Mouse (Mus musculus): ENCODE measurements around the gene Hs2st1. TPM values are rescaled to one million over a fixed set of nuclear protein-coding genes. Genes with fewer than 3 reads are reported as not detected.
"Not testable (repeated sequence)": the region's sequence is repeated elsewhere in the genome, so short reads cannot be mapped to it uniquely, and the experiment has no call there.

Hs2st1 gene
- polyA plus RNA-seq, 1 experiment from 2014 or later = 7.2 TPM

DNA sequence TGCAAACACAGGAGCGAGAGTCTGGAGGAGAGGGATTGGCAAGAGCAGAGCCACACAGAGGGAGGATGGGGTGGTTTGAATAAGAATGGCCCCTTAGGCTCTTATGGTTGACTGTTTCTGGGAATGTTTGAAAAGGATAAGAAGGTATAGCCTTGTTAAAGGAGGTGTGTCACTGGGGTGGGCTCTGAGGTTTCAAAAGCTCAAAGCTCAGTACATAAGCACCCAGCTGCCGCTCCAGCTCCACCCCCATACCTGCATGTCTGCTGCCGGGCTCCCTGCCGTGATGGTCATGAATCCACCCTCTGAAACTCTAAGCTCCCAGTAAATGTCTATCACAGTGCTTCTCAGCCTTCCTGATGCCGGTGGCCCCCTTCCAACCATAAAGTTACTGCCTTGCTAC lies 40.8 kb upstream of the Hs2st1 start:
- Histone ChIP-seq H3K9me3 (ENCODE audit: control insufficient read depth, low read length) (no peaks in the 10 kb centered on the region), H3K36me3 (ENCODE audit: control insufficient read depth, insufficient read depth, low read length) (no peaks in the 10 kb centered on the region), H3K27me3 (replicated peaks; ENCODE audit: control insufficient read depth, insufficient read depth, low read length) (no peaks in the 10 kb centered on the region), H3K27ac (ENCODE audit: low read depth, low read length) (peak overlapping the region; percentile 23; the same call in 1 of the 2 replicates), H3K4me3 (ENCODE audit: low read depth, low read length) (no peak overlapping the region), H3K4me2 (no peak overlapping the region), H3K4me1 (replicated peaks; ENCODE audit: control insufficient read depth, insufficient read depth, low read length) (peaks cover 28% of the 10 kb centered on the region), H3K9ac (ENCODE audit: low read depth, low read length) (no peak overlapping the region)
- DNase-seq (ENCODE audit: low spot score) = no peak
- 0 out of 2 replicates have a peak, but pooled peaks have one; percentile 19 for ATAC-seq (replicated peaks; ENCODE audit: low FRiP score)
- WGBS = 62% methylated on average over 5 of the region's 5 CpGs

DNA sequence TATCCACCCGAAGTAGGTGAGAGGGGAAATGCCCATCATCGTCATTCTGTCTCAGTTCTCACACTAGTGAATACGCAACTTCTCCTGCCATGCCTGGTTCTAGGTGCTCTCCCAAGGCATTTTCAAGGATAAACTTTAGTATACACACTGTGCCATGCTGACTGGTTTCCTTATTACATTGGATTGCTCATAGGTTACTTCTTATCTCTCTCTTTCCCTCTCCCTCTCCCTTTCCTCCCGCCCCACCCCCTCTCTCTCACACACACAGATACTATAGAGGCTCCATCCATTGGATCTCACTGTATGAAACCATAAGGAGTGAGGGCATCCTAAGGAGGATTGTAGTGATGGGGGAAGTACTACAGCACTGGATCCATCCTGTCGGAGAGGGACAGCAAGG lies 38.1 kb upstream of the Hs2st1 start:
- no peak for ATAC-seq (replicated peaks; ENCODE audit: low FRiP score)
- Histone ChIP-seq H3K4me2 (no peak overlapping the region), H3K27ac (ENCODE audit: low read depth, low read length) (no peak overlapping the region), H3K27me3 (replicated peaks; ENCODE audit: control insufficient read depth, insufficient read depth, low read length) (no peaks in the 10 kb centered on the region), H3K9me3 (ENCODE audit: control insufficient read depth, low read length) (no peaks in the 10 kb centered on the region), H3K4me1 (replicated peaks; ENCODE audit: control insufficient read depth, insufficient read depth, low read length) (peaks cover 28% of the 10 kb centered on the region), H3K36me3 (ENCODE audit: control insufficient read depth, insufficient read depth, low read length) (no peaks in the 10 kb centered on the region), H3K4me3 (ENCODE audit: low read depth, low read length) (no peak overlapping the region), H3K9ac (ENCODE audit: low read depth, low read length) (no peak overlapping the region)
- WGBS = 84% methylated on average over 5 of the region's 5 CpGs
- no peak for DNase-seq (ENCODE audit: low spot score)

GRCm38 (mm10) chr3:144606449-144606848 lies 36.5 kb upstream of the Hs2st1 start:
- DNase-seq (ENCODE audit: low spot score) = no peak
- WGBS = 58% methylated on average over 4 of the region's 4 CpGs

GRCm38 (mm10) chr3:144605811-144606210 lies 35.8 kb upstream of the Hs2st1 start:
- DNase-seq (ENCODE audit: low spot score); H3K27me3 ChIP-seq (replicated peaks; ENCODE audit: control insufficient read depth, insufficient read depth, low read length); ATAC-seq (replicated peaks; ENCODE audit: low FRiP score); H3K4me3 ChIP-seq (ENCODE audit: low read depth, low read length); H3K36me3 ChIP-seq (ENCODE audit: control insufficient read depth, insufficient read depth, low read length); H3K9me3 ChIP-seq (ENCODE audit: control insufficient read depth, low read length); H3K9ac ChIP-seq (ENCODE audit: low read depth, low read length); H3K27ac ChIP-seq (ENCODE audit: low read depth, low read length); H3K4me2 ChIP-seq: not testable (repeated sequence)
- peaks cover 12% of the 10 kb centered on the region; the same call in 1 of the 2 replicates for H3K4me1 ChIP-seq (replicated peaks; ENCODE audit: control insufficient read depth, insufficient read depth, low read length)
- 66% methylated on average over 7 of the region's 7 CpGs for WGBS

More at GRCm38 (mm10) chr3:144606449-144606848, 36.5 kb upstream of the Hs2st1 start:
- H3K36me3 ChIP-seq (ENCODE audit: control insufficient read depth, insufficient read depth, low read length) = no peaks in the 10 kb centered on the region
- no peak for ATAC-seq (replicated peaks; ENCODE audit: low FRiP score)
- no peak overlapping the region for H3K27ac ChIP-seq (ENCODE audit: low read depth, low read length)
- peaks cover 15% of the 10 kb centered on the region; the same call in 1 of the 2 replicates for H3K4me1 ChIP-seq (replicated peaks; ENCODE audit: control insufficient read depth, insufficient read depth, low read length)
- no peaks in the 10 kb centered on the region for H3K9me3 ChIP-seq (ENCODE audit: control insufficient read depth, low read length)
- no peaks in the 10 kb centered on the region for H3K27me3 ChIP-seq (replicated peaks; ENCODE audit: control insufficient read depth, insufficient read depth, low read length)
- no peak overlapping the region for H3K4me3 ChIP-seq (ENCODE audit: low read depth, low read length)
- no peak overlapping the region for H3K9ac ChIP-seq (ENCODE audit: low read depth, low read length)
- no peak overlapping the region for H3K4me2 ChIP-seq

DNA sequence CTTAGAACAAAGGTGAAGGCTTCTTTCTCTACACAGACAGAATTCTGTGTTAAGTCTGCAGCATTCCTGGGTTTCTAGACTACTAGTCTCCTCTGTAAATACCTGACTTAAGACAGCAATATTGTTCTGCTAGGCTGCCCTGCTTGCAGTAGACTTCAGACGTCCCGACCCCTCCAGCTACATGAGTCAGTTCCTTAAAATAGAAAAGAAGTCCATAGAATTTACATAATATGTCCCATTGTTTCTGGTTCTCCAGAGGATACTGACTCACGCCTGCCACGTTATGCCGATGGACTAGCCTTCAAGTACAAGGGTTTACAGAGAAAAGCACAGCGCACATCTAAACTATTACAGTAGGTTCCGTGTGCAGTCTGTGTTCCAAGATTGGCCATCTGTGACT lies 34.2 kb upstream of the Hs2st1 start:
- no peak overlapping the region for H3K27ac ChIP-seq (ENCODE audit: low read depth, low read length)
- H3K4me3 ChIP-seq (ENCODE audit: low read depth, low read length) = no peak overlapping the region
- no peak overlapping the region for H3K9ac ChIP-seq (ENCODE audit: low read depth, low read length)
- no peak overlapping the region for H3K4me2 ChIP-seq
- 0 out of 2 replicates have a peak, but pooled peaks cover 4% of the 10 kb centered on the region for H3K4me1 ChIP-seq (replicated peaks; ENCODE audit: control insufficient read depth, insufficient read depth, low read length)
- peaks cover 4% of the 10 kb centered on the region; the same call in 1 of the 2 replicates for H3K36me3 ChIP-seq (ENCODE audit: control insufficient read depth, insufficient read depth, low read length)
- H3K27me3 ChIP-seq (replicated peaks; ENCODE audit: control insufficient read depth, insufficient read depth, low read length) = no peaks in the 10 kb centered on the region
- WGBS = 82% methylated on average over 7 of the region's 7 CpGs
- ATAC-seq (replicated peaks; ENCODE audit: low FRiP score) = no peak
- DNase-seq (ENCODE audit: low spot score) = no peak
- H3K9me3 ChIP-seq (ENCODE audit: control insufficient read depth, low read length) = no peaks in the 10 kb centered on the region

GRCm38 (mm10) chr3:144603558-144603957 lies 33.6 kb upstream of the Hs2st1 start:
- Histone ChIP-seq H3K4me2 (no peak overlapping the region), H3K9ac (ENCODE audit: low read depth, low read length) (no peak overlapping the region), H3K9me3 (ENCODE audit: control insufficient read depth, low read length) (no peaks in the 10 kb centered on the region), H3K4me3 (ENCODE audit: low read depth, low read length) (no peak overlapping the region), H3K27me3 (replicated peaks; ENCODE audit: control insufficient read depth, insufficient read depth, low read length) (no peaks in the 10 kb centered on the region), H3K4me1 (replicated peaks; ENCODE audit: control insufficient read depth, insufficient read depth, low read length) (0 out of 2 replicates have a peak, but pooled peaks cover 4% of the 10 kb centered on the region), H3K27ac (ENCODE audit: low read depth, low read length) (no peak overlapping the region), H3K36me3 (ENCODE audit: control insufficient read depth, insufficient read depth, low read length) (peaks cover 6% of the 10 kb centered on the region; the same call in 1 of the 2 replicates)
- 78% methylated on average over 3 of the region's 3 CpGs for WGBS
- no peak for DNase-seq (ENCODE audit: low spot score)
- ATAC-seq (replicated peaks; ENCODE audit: low FRiP score) = no peak

- H3K4me3 ChIP-seq (ENCODE audit: low read depth, low read length) = no peak overlapping the region
- no peak overlapping the region for H3K4me2 ChIP-seq
- H3K9ac ChIP-seq (ENCODE audit: low read depth, low read length) = no peak overlapping the region
- H3K36me3 ChIP-seq (ENCODE audit: control insufficient read depth, insufficient read depth, low read length) = peaks cover 11% of the 10 kb centered on the region
- H3K9me3 ChIP-seq (ENCODE audit: control insufficient read depth, low read length) = no peaks in the 10 kb centered on the region
- H3K4me1 ChIP-seq (replicated peaks; ENCODE audit: control insufficient read depth, insufficient read depth, low read length) = no peaks in the 10 kb centered on the region
- DNase-seq (ENCODE audit: low spot score) (no peak), ATAC-seq (replicated peaks; ENCODE audit: low FRiP score) (no peak)
- 66% methylated on average over 7 of the region's 7 CpGs for WGBS
- H3K27me3 ChIP-seq (replicated peaks; ENCODE audit: control insufficient read depth, insufficient read depth, low read length) = no peaks in the 10 kb centered on the region
- no peak overlapping the region for H3K27ac ChIP-seq (ENCODE audit: low read depth, low read length)
Measured at GRCm38 (mm10) chr3:144602819-144603218, 32.8 kb upstream of the Hs2st1 start.

- ATAC-seq (replicated peaks; ENCODE audit: low FRiP score) = no peak
- DNase-seq (ENCODE audit: low spot score) = no peak
- Histone ChIP-seq H3K4me1 (replicated peaks; ENCODE audit: control insufficient read depth, insufficient read depth, low read length) (no peaks in the 10 kb centered on the region), H3K27me3 (replicated peaks; ENCODE audit: control insufficient read depth, insufficient read depth, low read length) (no peaks in the 10 kb centered on the region), H3K27ac (ENCODE audit: low read depth, low read length) (no peak overlapping the region), H3K4me3 (ENCODE audit: low read depth, low read length) (no peak overlapping the region), H3K36me3 (ENCODE audit: control insufficient read depth, insufficient read depth, low read length) (peaks cover 12% of the 10 kb centered on the region), H3K9ac (ENCODE audit: low read depth, low read length) (no peak overlapping the region), H3K4me2 (no peak overlapping the region), H3K9me3 (ENCODE audit: control insufficient read depth, low read length) (no peaks in the 10 kb centered on the region)
- 66% methylated on average over 4 of the region's 4 CpGs for WGBS
Measured at GRCm38 (mm10) chr3:144602413-144602812, 32.4 kb upstream of the Hs2st1 start.

DNA sequence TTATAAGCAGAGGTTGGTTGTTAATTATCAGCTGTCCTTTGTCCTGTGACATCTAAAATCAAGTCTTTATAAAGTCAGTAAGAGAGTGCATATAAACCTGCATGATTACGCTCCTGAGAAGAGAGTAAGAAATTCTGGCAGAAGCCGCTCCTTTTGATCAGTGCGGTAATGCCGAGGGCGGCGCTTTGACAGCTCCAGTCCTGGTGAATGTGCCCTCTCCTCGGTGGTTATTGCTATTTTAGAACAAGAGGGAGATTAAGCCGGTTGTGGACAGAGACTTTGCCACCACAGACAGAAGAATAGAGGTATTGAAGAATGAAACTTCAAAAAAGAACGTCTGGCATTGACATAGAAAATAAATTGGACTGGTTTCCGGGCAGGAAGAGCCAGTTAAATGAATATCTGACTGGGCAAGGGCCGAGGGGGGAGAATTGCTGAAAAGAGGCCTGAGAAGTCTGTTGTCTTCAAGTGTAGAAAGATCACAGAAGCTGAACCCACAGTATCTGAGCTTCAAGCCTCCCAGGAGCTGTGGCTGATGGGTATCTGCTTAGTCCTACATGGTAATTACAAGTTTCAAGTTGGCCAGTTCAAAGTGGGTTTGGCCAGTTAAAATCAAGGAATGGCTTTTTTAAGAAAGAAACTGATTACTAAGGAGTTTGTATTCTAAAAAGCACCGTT lies 27.9 kb upstream of the Hs2st1 start:
- Histone ChIP-seq H3K27me3 (replicated peaks; ENCODE audit: control insufficient read depth, insufficient read depth, low read length) (no peaks in the 10 kb centered on the region), H3K36me3 (ENCODE audit: control insufficient read depth, insufficient read depth, low read length) (peaks cover 21% of the 10 kb centered on the region), H3K4me2 (no peak overlapping the region), H3K9ac (ENCODE audit: low read depth, low read length) (no peak overlapping the region), H3K27ac (ENCODE audit: low read depth, low read length) (no peak overlapping the region), H3K4me1 (replicated peaks; ENCODE audit: control insufficient read depth, insufficient read depth, low read length) (no peaks in the 10 kb centered on the region), H3K9me3 (ENCODE audit: control insufficient read depth, low read length) (no peaks in the 10 kb centered on the region), H3K4me3 (ENCODE audit: low read depth, low read length) (no peak overlapping the region)
- no peak for DNase-seq (ENCODE audit: low spot score)
- ATAC-seq (replicated peaks; ENCODE audit: low FRiP score) = no peak
- WGBS = 91% methylated on average over 12 of the region's 12 CpGs
